Mouse (Mus musculus) small intestine, adult 2 months (tissue): Measurements from ENCODE around the gene A630095N17Rik.

Source experiments
- CTCF ChIP-seq: fragments of 200-500 bp; IDR thresholded peaks from 2 replicates; pipeline ENCODE4 v1.5.1; 2012; ENCODE audit warnings: low read depth, mild to moderate bottlenecking, control low read depth, inconsistent platforms, low read length, moderate library complexity, mixed read lengths; ENCODE audit not compliant: insufficient replicate concordance, insufficient read length; ENCODE audit errors: extremely low read depth
- POLR2A ChIP-seq: fragments of 200-500 bp; IDR thresholded peaks from 2 replicates; pipeline ENCODE4 v1.6.1; 2012; ENCODE audit warnings: low read depth, mild to moderate bottlenecking, control low read depth, inconsistent platforms, low read length, moderate library complexity

DNA sequence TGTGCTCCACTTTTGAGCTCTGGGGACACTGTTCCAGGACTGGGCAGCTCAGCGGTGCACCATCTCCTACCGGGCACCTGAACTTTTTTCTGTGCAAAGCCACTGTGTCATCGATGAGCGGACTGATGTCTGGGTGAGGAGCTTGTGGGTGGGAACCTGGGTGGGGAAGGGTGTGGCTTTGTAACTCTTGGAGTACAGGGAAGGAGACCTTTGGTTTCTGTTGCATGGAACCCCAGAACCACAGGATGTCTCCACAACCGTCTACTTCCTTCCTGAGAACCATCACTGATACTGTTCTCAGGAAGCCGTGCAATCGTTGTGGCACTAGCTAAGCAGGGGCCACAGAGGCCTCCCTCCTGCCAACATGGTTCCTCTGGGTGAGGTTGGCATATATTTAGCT is 18.8 kb downstream of the A630095N17Rik start:
- TF ChIP-seq POLR2A, result no peak
- TF ChIP-seq CTCF, result no peak
